Mouse (Mus musculus) thymus, adult 2 months (tissue): ENCODE measurements around the gene Il23r.

Source experiments
- CTCF ChIP-seq: fragments of 200-500 bp; IDR thresholded peaks from 2 replicates; pipeline ENCODE4 v1.5.1; 2012; ENCODE audit warnings: mild to moderate bottlenecking, control low read depth, low read length, moderate library complexity, borderline replicate concordance; ENCODE audit not compliant: control insufficient read depth, poor library complexity, insufficient read depth; ENCODE audit errors: extremely low read depth
- POLR2A ChIP-seq: fragments of 200-500 bp; IDR thresholded peaks from 2 replicates; pipeline ENCODE4 v1.6.1; 2012; ENCODE audit warnings: mild to moderate bottlenecking, low read length, control low read depth, moderate library complexity; ENCODE audit not compliant: control insufficient read depth, poor library complexity, insufficient read depth; ENCODE audit errors: extremely low read depth

- TF ChIP-seq CTCF = no peak
- TF ChIP-seq POLR2A = no peak
Measured at GRCm38 (mm10) chr6:67434755-67435452, 56.8 kb downstream of the Il23r start.
